14 mouse cellular contexts compared by ENCODE assay signal in genomic region chr11:58200226-58200625, GRCm38 (mm10). TPM values are rescaled to one million over a fixed set of nuclear protein-coding genes. Genes with fewer than 3 reads are reported as not detected.
A peak's percentile ranks its signal among the peaks of the same experiment; 100 is the strongest.
DNase-seq lines count a peak whose midpoint lies in the region; ATAC-seq and TF ChIP-seq lines count a peak whose summit lies in the region.
"Had no signal": no experiment of that assay in that cellular context is flagged by ENCODE, and none has a peak within 500 bp of the region (broad histone marks: within the 10 kb centered on the region; RNA-seq: fewer than 3 reads in every experiment).

No protein-coding gene starts in this region.

- no peak for TF ChIP-seq CTCF in thymus, adult 2 months (IDR thresholded peaks at IDR 0.05; ENCODE audit: borderline replicate concordance, control insufficient read depth, extremely low read depth, insufficient read depth, low read length, poor library complexity)
- TF ChIP-seq CTCF in forebrain, postnatal 0 days (IDR thresholded peaks at IDR 0.05; ENCODE audit: low read depth) = no peak

- no peak overlapping the region for H3K9ac ChIP-seq in heart, embryonic 15.5 days
- H3K9ac ChIP-seq in heart, embryonic 11.5 days (ENCODE audit: low read depth, low read length) = no peak overlapping the region
- H3K9ac ChIP-seq in liver, embryonic 13.5 days = peak overlapping the region; percentile 51; the same call in 1 of the 2 replicates
- H3K9ac ChIP-seq in forebrain, postnatal 0 days = no peak overlapping the region
- H3K9ac ChIP-seq: midbrain, embryonic 13.5 days had no signal

- ATAC-seq in heart, embryonic 15.5 days (replicated peaks; ENCODE audit: insufficient number of reproducible peaks, insufficient read depth, low FRiP score, low read depth) = no peak
- ATAC-seq in heart, embryonic 11.5 days (replicated peaks; ENCODE audit: insufficient number of reproducible peaks, low FRiP score, low TSS enrichment) = no peak
- ATAC-seq in liver, embryonic 13.5 days (ENCODE audit: low read depth) = no peak
- ATAC-seq in forebrain, postnatal 0 days = no peak
- ATAC-seq: midbrain, embryonic 13.5 days had no signal

- intact Hi-C loops in gastrocnemius, postnatal 14 days (cut with DNase I; ENCODE audit: low total_unique reads) = no loop called here

- H3K36me3 ChIP-seq in heart, embryonic 15.5 days = no peaks in the 10 kb centered on the region
- no peaks in the 10 kb centered on the region for H3K36me3 ChIP-seq in heart, embryonic 11.5 days (ENCODE audit: control insufficient read depth, insufficient read depth, low read length)
- peaks cover 7% of the 10 kb centered on the region for H3K36me3 ChIP-seq in thymus, adult 2 months (ENCODE audit: control insufficient read depth, insufficient read depth, low read length)
- no peaks in the 10 kb centered on the region for H3K36me3 ChIP-seq in liver, embryonic 13.5 days
- no peaks in the 10 kb centered on the region for H3K36me3 ChIP-seq in forebrain, postnatal 0 days (ENCODE audit: insufficient read depth)
- H3K36me3 ChIP-seq: embryonic facial prominence, embryonic 13.5 days; midbrain, embryonic 13.5 days had no signal

- H3K9me3 ChIP-seq in heart, embryonic 15.5 days (replicated peaks) = no peaks in the 10 kb centered on the region
- no peaks in the 10 kb centered on the region for H3K9me3 ChIP-seq in heart, embryonic 11.5 days (replicated peaks; ENCODE audit: control insufficient read depth, low read length)
- no peaks in the 10 kb centered on the region for H3K9me3 ChIP-seq in liver, embryonic 13.5 days (replicated peaks)
- no peaks in the 10 kb centered on the region for H3K9me3 ChIP-seq in forebrain, postnatal 0 days (ENCODE audit: low read length)
- H3K9me3 ChIP-seq: embryonic facial prominence, embryonic 13.5 days; midbrain, embryonic 13.5 days had no signal

- H3K4me2 ChIP-seq in heart, embryonic 15.5 days = peak overlapping the region; percentile 70
- no peak overlapping the region for H3K4me2 ChIP-seq in heart, embryonic 11.5 days
- peak overlapping the region; percentile 79 for H3K4me2 ChIP-seq in liver, embryonic 13.5 days
- no peak overlapping the region for H3K4me2 ChIP-seq in forebrain, postnatal 0 days (ENCODE audit: low read depth)

- no peaks in the 10 kb centered on the region for H3K27me3 ChIP-seq in heart, embryonic 15.5 days
- no peaks in the 10 kb centered on the region for H3K27me3 ChIP-seq in heart, embryonic 11.5 days (ENCODE audit: control insufficient read depth, insufficient read depth, low read length)
- H3K27me3 ChIP-seq in thymus, adult 2 months (ENCODE audit: control insufficient read depth, insufficient read depth, low read length) = no peaks in the 10 kb centered on the region
- H3K27me3 ChIP-seq in liver, embryonic 13.5 days = 0 out of 2 replicates have a peak, but pooled peaks cover under 1% of the 10 kb centered on the region
- H3K27me3 ChIP-seq in forebrain, postnatal 0 days (ENCODE audit: insufficient read depth, low read length) = no peaks in the 10 kb centered on the region
- H3K27me3 ChIP-seq: embryonic facial prominence, embryonic 13.5 days; midbrain, embryonic 13.5 days had no signal

- DNase-seq in thymus, adult 2 months = peak; percentile 56
- no peak for DNase-seq in thymus, postnatal 10 days (ENCODE audit: low spot score in 2 of 2)
- DNase-seq in liver, embryonic 13.5 days = no peak
- no peak for DNase-seq in forebrain, postnatal 0 days
- DNase-seq in gastrocnemius, postnatal 14 days = no peak
- DNase-seq in layer of hippocampus, adult 18-20 months (ENCODE audit: low spot score in 2 of 2) = no peak
- DNase-seq: adrenal gland, postnatal 36 days; cerebellum, adult 8-10 months; kidney, postnatal 14 days; lung, adult 2 months had no signal

- H3K4me1 ChIP-seq in heart, embryonic 15.5 days (replicated peaks) = peaks cover 20% of the 10 kb centered on the region
- no peaks in the 10 kb centered on the region for H3K4me1 ChIP-seq in heart, embryonic 11.5 days (ENCODE audit: control insufficient read depth, insufficient read depth, low read length)
- peaks cover 14% of the 10 kb centered on the region for H3K4me1 ChIP-seq in thymus, adult 2 months (replicated peaks; ENCODE audit: control insufficient read depth, insufficient read depth, low read length)
- peaks cover 29% of the 10 kb centered on the region for H3K4me1 ChIP-seq in liver, embryonic 13.5 days (replicated peaks)
- no peaks in the 10 kb centered on the region for H3K4me1 ChIP-seq in forebrain, postnatal 0 days (ENCODE audit: insufficient read depth)
- H3K4me1 ChIP-seq: embryonic facial prominence, embryonic 13.5 days had no signal

- peak overlapping the region; percentile 78; the same call in 1 of the 2 replicates for H3K4me3 ChIP-seq in heart, embryonic 15.5 days
- H3K4me3 ChIP-seq in heart, embryonic 11.5 days (ENCODE audit: low read depth, low read length) = no peak overlapping the region
- H3K4me3 ChIP-seq in thymus, adult 2 months (ENCODE audit: control insufficient read depth, insufficient read depth, low read length) = peak overlapping the region; percentile 88
- H3K4me3 ChIP-seq in liver, embryonic 13.5 days (replicated peaks) = peak overlapping the region; percentile 71
- no peak overlapping the region for H3K4me3 ChIP-seq in forebrain, postnatal 0 days (ENCODE audit: low read depth, low read length)
- H3K4me3 ChIP-seq: midbrain, embryonic 13.5 days had no signal

- H3K27ac ChIP-seq in heart, embryonic 15.5 days = no peak overlapping the region
- H3K27ac ChIP-seq in heart, embryonic 11.5 days (ENCODE audit: low read depth, low read length) = no peak overlapping the region
- peak overlapping the region; percentile 94 for H3K27ac ChIP-seq in thymus, adult 2 months (ENCODE audit: control insufficient read depth, insufficient read depth, low read length)
- peak overlapping the region; percentile 32; the same call in 1 of the 2 replicates for H3K27ac ChIP-seq in liver, embryonic 13.5 days
- H3K27ac ChIP-seq in forebrain, postnatal 0 days (ENCODE audit: low read depth, low read length) = no peak overlapping the region
- H3K27ac ChIP-seq: embryonic facial prominence, embryonic 13.5 days; midbrain, embryonic 13.5 days had no signal

- WGBS in heart, embryonic 15.5 days = 86% methylated on average over 4 of the region's 4 CpGs
- 90% methylated on average over 4 of the region's 4 CpGs for WGBS in heart, embryonic 11.5 days (ENCODE audit: insufficient replicate concordance)
- WGBS in thymus, adult 2 months = 19% methylated on average over 4 of the region's 4 CpGs
- whole genome bisulfite sequencing in liver, embryonic 13.5 days (ENCODE audit: insufficient replicate concordance) = 74% methylated on average over 4 of the region's 4 CpGs
- 86% methylated on average over 4 of the region's 4 CpGs for WGBS in forebrain, postnatal 0 days

- no peak for TF ChIP-seq POLR2A in thymus, adult 2 months (IDR thresholded peaks at IDR 0.05; ENCODE audit: control insufficient read depth, extremely low read depth, insufficient read depth, low read length, poor library complexity)

RNA-seq across cellular contexts. Expression of gene Irgm2, which starts 0.8 kb away (rescaled TPM):
- 4.2 and 5.7 TPM in 2 replicates for polyA plus RNA-seq in heart, embryonic 15.5 days (2015; fragmentation: Nextera tagmentation; extraction: Ambion mirVana)
- 1.4 and 1.6 TPM in 2 replicates for polyA plus RNA-seq in heart, embryonic 11.5 days (2014; fragmentation: Nextera tagmentation; extraction: Ambion mirVana)
- 17.1 and 20.1 TPM in 2 replicates for polyA plus RNA-seq in thymus, adult 2 months (2012; rRNA removed)
- 2.6 and 3.8 TPM in 2 replicates for polyA plus RNA-seq in liver, embryonic 13.5 days (2015; fragmentation: Nextera tagmentation; extraction: Ambion mirVana)
- 1.2 and 2.3 TPM in 2 replicates for total RNA-seq in forebrain, postnatal 0 days (2014; rRNA removed)
- 0.64 and 0.70 TPM in 2 replicates for polyA plus RNA-seq in forebrain, postnatal 0 days (2015; fragmentation: Nextera tagmentation; extraction: Ambion mirVana)
- total RNA-seq in gastrocnemius, postnatal 14 days (2021) = 1 to 10 TPM; 4.8 to 5.5 TPM
- total RNA-seq in layer of hippocampus, adult 18-20 months (2021) = 1 to 10 TPM; 1.9 to 2.2 TPM

RNA-seq across cellular contexts. Expression of gene Igtp, which starts 0.9 kb away (rescaled TPM):
- polyA plus RNA-seq in heart, embryonic 15.5 days (2015; fragmentation: Nextera tagmentation; extraction: Ambion mirVana) = 6.4 and 10.1 TPM in 2 replicates
- 4.1 and 5.3 TPM in 2 replicates for polyA plus RNA-seq in heart, embryonic 11.5 days (2014; fragmentation: Nextera tagmentation; extraction: Ambion mirVana)
- polyA plus RNA-seq in thymus, adult 2 months (2012; rRNA removed) = 58.1 and 60.9 TPM in 2 replicates
- polyA plus RNA-seq in liver, embryonic 13.5 days (2015; fragmentation: Nextera tagmentation; extraction: Ambion mirVana) = 6.4 and 7.7 TPM in 2 replicates
- 1.1 and 1.8 TPM in 2 replicates for total RNA-seq in forebrain, postnatal 0 days (2014; rRNA removed)
- 1.7 and 2.6 TPM in 2 replicates for polyA plus RNA-seq in forebrain, postnatal 0 days (2015; fragmentation: Nextera tagmentation; extraction: Ambion mirVana)
- 1 to 10 TPM; 3.5 to 3.7 TPM for total RNA-seq in gastrocnemius, postnatal 14 days (2021)
- total RNA-seq in layer of hippocampus, adult 18-20 months (2021) = 1 to 10 TPM; 2.2 to 2.3 TPM

RNA-seq across cellular contexts. Expression of gene Mrpl22, which starts 28.8 kb away (rescaled TPM):
- 99.6 and 102 TPM in 2 replicates for polyA plus RNA-seq in heart, embryonic 15.5 days (2015; fragmentation: Nextera tagmentation; extraction: Ambion mirVana)
- 106 and 109 TPM in 2 replicates for polyA plus RNA-seq in heart, embryonic 11.5 days (2014; fragmentation: Nextera tagmentation; extraction: Ambion mirVana)
- polyA plus RNA-seq in thymus, adult 2 months (2012; rRNA removed) = 41.3 and 42.0 TPM in 2 replicates
- 134 and 138 TPM in 2 replicates for polyA plus RNA-seq in liver, embryonic 13.5 days (2015; fragmentation: Nextera tagmentation; extraction: Ambion mirVana)
- total RNA-seq in forebrain, postnatal 0 days (2014; rRNA removed) = 39.4 and 70.9 TPM in 2 replicates
- 107 TPM in 2 replicates for polyA plus RNA-seq in forebrain, postnatal 0 days (2015; fragmentation: Nextera tagmentation; extraction: Ambion mirVana)
- total RNA-seq in gastrocnemius, postnatal 14 days (2021) = 10 to 100 TPM; 39.7 to 43.8 TPM
- total RNA-seq in layer of hippocampus, adult 18-20 months (2021) = 10 to 100 TPM; 32.4 to 37.6 TPM

RNA-seq across cellular contexts. Expression of gene Gemin5, which starts 31.9 kb away (rescaled TPM):
- 9.6 and 13.3 TPM in 2 replicates for polyA plus RNA-seq in heart, embryonic 15.5 days (2015; fragmentation: Nextera tagmentation; extraction: Ambion mirVana)
- polyA plus RNA-seq in heart, embryonic 11.5 days (2014; fragmentation: Nextera tagmentation; extraction: Ambion mirVana) = 15.3 TPM in 2 replicates
- polyA plus RNA-seq in thymus, adult 2 months (2012; rRNA removed) = 20.4 and 21.8 TPM in 2 replicates
- 15.5 and 16.0 TPM in 2 replicates for polyA plus RNA-seq in liver, embryonic 13.5 days (2015; fragmentation: Nextera tagmentation; extraction: Ambion mirVana)
- 18.4 and 19.2 TPM in 2 replicates for total RNA-seq in forebrain, postnatal 0 days (2014; rRNA removed)
- 6.2 and 9.1 TPM in 2 replicates for polyA plus RNA-seq in forebrain, postnatal 0 days (2015; fragmentation: Nextera tagmentation; extraction: Ambion mirVana)
- 10 to 100 TPM in 1 of 2 experiments, 1 to 10 TPM in 1; 9.5 to 10.8 TPM for total RNA-seq in gastrocnemius, postnatal 14 days (2021)
- total RNA-seq in layer of hippocampus, adult 18-20 months (2021) = 10 to 100 TPM; 20.1 TPM

Comparison
In these comparisons a context has a peak if more than half of its experiments do, and no peak if none do; other contexts are left out.
1. H3K4me2 ChIP-seq: peak in heart, embryonic 15.5 days (single experiment) and liver, embryonic 13.5 days (single experiment); none in heart, embryonic 11.5 days (single experiment) and forebrain, postnatal 0 days (single experiment).
2. H3K4me3 ChIP-seq: peak in heart, embryonic 15.5 days (single experiment), thymus, adult 2 months (single experiment) and liver, embryonic 13.5 days (single experiment); none in heart, embryonic 11.5 days (single experiment) and forebrain, postnatal 0 days (single experiment).
3. H3K27ac ChIP-seq: peak in thymus, adult 2 months (single experiment) and liver, embryonic 13.5 days (single experiment); none in heart, embryonic 15.5 days (single experiment), heart, embryonic 11.5 days (single experiment) and forebrain, postnatal 0 days (single experiment).